Mouse (Mus musculus) heart, postnatal 36 days (tissue): ENCODE data around the gene Pcnp. TPM values are rescaled to one million over a fixed set of nuclear protein-coding genes. Genes with fewer than 3 reads are reported as not detected.
"Not testable (repeated sequence)": the region's sequence is repeated elsewhere in the genome, so short reads cannot be mapped to it uniquely, and the experiment has no call there.

Experiments used
- DNase-seq, 2 experiments: peaks; one replicate each; pipeline ENCODE4 v3.0.0; 2021 to 2022
- intact Hi-C: fragments of 180-260 bp; cut with DNase I; formaldehyde crosslinking; loops from one replicate; pipeline ENCODE4 v1.15.1; 2025
- total RNA-seq, 2 experiments: library from RNA; stranded (reverse); gene quantifications; 2 replicates each; pipeline ENCODE4 v1.2.3; 2021

Gene Pcnp
- total RNA-seq, result 10 to 100 TPM; 50.8 to 52.1 TPM

DNA sequence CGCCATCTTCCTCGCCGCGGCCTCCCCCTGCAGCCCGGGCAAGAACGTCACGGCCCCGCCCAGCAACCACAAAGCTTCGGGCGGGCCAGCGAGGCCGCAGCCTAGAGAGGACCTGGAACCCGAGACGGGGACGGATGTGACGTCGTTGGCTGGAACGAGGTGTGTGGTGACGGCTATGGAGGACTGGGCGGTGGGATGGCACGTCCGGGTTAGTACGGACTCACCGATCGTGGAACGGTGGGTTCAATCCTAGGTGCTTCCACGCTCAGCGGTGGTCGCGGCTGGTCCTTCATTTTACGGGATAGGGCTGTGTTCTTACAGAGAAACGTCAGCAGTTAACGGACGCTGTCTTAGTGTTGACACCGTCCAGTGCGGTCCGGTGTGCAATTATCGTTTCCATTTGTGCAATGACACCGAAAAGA, at the start of gene Pcnp:
TSS of gene Pcnp (minus strand) at position 79 of the 422 bp plus-strand sequence.
- intact Hi-C loops, result loop anchor here (2.0 to 5.0 kb wide), 3 partner anchors 45 to 103 kb away; no protein-coding TSS in a partner anchor

DNA sequence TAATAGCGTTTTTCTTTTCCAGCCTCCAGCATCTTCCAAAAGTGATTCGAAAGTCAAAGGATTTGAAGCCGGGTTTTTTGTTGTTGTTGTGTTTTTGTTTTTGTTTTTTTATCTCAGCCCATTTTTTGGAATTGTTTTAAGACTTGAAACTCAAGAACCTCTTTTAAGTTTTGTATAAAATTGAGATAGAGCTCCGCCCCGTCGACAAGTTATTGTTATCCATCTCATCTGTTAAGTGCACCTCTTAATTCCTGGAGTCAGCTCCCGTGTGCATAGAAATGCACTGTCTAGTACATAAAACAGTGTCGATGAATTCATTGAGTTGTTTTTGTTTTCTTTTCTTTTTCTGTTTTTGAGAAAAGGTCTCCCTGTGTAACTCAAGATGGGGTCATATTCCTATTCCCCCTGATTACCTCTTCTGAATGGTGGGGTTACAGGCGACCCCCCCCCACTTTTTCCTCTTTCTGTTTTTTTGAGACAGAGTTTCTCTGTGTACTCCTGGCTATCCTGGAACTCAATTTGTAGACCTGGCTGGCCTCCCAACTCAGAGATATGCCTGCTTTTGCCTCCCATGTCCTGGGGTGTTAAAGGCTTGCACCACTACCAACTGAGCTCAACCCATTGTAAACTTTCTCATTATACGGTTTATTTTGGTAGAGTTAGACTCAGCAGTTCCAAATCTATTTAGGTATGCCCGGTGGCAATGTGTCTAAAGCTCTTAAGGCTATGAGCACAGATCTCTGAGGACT, 46.8 kb upstream of the Pcnp start:
- intact Hi-C loops, result loop anchor here (5.0 to 10.0 kb wide), 3 partner anchors 41 to 639 kb away; partner anchors contain the start of gene Tfg
- DNase-seq, result peak in 1 of 2 experiments; percentile 15

More for the DNA sequence above, at the start of gene Pcnp:
- DNase-seq, result peak; percentile 98

DNA sequence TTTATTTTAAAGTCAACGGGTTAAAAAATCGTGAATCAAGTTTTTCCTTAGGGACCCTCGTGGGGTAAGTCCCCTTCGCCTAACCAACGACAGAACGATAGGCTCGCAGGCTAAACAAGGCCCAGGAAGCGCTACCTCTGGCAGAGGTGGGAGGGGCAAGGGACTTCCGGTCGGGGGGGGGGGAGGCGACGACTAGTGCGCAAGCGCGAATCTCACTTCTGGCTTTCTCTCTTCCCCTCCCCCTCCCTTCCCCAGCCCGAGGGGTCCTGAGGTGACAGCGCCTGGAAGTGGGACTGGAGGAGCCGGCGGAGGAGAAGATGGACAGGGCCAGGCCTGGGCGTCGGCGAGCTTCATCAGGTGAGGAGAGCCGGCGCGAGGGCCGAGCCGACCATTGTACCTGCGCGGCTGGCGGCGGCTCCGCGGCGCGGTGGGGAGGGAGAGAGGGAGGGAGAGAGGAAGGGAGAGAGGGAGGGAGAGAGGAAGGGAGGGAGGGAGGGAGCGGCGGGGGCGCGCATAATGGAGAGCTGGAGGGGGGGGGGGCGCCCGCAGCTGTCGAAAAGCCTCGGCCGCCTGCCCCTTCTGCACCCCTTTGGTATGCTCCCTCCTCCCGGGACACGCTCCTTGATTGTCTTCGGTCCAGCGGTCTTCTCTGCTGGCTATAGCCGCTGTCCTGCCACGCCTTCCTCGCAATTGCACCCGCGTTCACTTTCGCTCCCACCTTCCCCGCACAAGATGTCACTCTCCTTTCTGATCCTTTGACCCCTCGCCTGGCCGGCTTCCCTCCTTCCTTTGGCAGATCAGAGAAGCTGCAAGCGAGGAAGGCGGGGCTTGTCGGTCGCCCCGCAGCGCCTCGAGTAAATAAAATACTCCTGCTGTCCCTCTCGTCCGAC, 45.9 kb upstream of the Pcnp start:
- peak; percentile 80 to 86 for DNase-seq
- intact Hi-C loops, result loop anchor here (2.0 to 10.0 kb wide), 6 partner anchors 42 to 639 kb away; partner anchors contain the start of genes Rpl24 and Tfg

DNA sequence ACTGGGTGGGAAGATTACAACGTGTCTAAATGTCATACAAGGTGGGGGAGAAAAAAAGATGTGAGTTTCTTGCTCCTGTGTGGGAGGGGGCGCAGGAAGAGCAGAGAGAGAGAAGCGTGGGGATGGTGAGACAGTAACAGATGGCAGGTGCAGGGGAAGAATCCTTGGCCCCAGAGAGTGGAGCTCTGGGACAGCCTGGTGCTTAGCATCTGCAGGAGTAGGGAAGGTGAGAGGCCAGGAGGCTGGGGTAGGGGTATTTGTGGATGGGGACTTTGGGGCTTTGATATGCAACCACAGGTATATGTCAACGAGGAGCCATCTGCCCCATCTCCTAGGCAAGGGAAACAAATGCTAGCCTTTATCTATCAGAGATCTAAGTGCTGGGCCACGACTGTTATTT, 45.0 kb upstream of the Pcnp start:
- DNase-seq, result no peak
- intact Hi-C loops, result loop anchor here (2.0 to 10.0 kb wide), 4 partner anchors 44 to 640 kb away; partner anchors contain the start of genes Rpl24 and Tfg

DNA sequence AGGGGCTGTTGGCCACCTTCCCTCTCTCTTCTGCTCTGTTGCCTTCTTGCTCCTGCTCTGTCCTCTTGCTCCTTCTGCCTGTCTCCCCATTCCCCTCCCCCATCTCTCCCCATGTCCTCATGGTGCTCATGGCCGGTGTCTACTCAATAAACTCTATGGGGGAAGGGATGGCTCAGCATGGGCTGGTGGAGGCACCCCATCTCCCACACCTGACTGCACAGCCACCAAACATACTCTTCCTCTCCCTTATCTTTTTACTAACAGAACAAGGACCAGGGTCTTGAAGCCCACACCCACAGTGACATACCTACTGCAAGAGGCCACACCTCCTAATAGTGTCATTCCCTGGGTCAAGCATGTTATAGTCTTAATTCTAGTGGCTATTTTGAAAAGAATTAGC, 44.6 kb upstream of the Pcnp start:
- intact Hi-C loops, result loop anchor here (2.0 to 10.0 kb wide), 4 partner anchors 43 to 641 kb away; partner anchors contain the start of genes Rpl24 and Tfg
- no peak for DNase-seq

DNA sequence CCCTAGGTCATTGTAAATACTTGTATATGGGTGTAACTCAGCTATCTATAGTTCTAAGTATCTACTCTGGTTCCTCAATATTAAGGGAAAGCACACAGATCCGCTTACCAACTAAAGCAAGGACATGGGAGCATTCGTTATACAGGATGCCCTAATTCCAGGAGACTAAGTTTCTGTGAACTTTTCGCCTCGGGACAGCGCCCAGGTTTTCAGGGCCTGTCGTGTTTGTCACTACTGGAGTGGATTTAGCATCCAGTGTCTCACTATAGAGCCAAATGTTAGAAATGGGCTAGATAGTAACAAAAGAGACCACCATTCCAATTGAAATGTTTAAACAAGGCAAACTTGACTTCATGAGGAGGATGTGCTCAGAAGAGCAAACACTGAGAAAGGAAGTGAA, 43.6 kb upstream of the Pcnp start:
- DNase-seq, result not testable (repeated sequence)
- intact Hi-C loops, result loop anchor here (10.0 kb wide), 1 partner anchor 642 kb away; the partner anchor contains the start of gene Tfg

DNA sequence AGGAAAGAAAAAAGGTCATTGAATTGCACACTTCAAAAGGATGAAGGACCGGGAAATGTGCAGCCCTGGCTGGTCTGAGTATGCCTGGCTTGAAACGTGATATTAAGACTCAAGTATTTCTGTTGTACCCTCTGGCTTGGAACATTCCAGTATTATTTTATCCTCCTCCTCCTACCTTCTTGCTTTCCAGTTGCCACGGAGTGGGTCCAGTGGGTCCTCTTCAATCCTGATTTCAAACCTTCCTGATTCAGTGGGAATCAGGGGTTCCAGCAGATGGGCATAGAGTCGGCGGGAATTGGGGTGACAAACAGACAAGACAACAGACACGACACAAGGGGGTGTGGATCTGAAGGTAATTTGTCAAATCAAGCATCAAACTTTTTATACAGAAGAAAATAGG, 43.0 kb upstream of the Pcnp start:
- no peak for DNase-seq
- intact Hi-C loops, result loop anchor here (10.0 kb wide), 1 partner anchor 642 kb away; the partner anchor contains the start of gene Tfg

DNA sequence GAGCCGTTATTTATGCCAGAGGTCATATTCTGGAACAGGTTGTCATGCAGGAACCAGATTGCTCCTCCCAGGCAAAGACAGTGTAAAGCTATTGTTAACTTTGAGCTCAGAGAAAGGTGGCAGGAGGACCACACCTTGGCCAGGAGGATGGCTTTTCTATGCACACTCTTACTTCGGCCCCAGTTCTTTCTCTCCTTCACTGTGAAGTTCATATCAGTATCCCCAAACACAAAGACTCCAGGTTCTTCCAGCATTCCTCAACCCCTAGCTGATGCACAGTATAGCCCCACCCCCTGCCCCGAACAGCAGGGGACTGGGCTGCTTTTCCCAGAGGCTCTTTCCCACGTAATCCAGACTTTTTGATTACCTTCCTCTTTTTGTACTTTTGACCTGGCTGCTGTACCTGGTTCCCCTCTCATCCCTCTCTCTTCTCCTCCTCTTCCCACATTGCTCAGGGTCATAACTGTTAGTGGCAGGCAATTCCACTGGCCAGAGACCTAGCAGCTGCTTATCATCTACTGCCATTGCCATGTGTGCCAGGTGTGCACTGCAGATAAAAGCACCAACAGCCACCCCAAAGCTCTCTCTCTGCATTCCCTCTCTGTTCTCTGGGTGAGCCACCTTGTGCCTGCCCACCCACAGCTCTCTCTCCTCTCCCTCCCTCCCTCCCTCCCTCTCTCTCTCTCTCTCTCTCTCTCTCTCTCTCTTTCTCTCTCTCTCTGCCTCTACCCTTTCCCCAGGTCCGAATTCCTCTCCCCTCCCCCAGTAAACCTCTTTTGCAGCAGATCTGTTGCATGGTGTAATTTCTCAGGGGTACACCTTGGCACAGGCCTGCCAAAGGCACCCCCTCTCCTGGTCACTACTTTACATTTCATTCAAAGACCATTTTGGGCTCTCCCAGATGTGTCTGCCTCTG, 42.0 kb upstream of the Pcnp start:
- intact Hi-C loops, result loop anchor here (10.0 kb wide), 1 partner anchor 643 kb away; the partner anchor contains the start of gene Tfg
- DNase-seq, result no peak

DNA sequence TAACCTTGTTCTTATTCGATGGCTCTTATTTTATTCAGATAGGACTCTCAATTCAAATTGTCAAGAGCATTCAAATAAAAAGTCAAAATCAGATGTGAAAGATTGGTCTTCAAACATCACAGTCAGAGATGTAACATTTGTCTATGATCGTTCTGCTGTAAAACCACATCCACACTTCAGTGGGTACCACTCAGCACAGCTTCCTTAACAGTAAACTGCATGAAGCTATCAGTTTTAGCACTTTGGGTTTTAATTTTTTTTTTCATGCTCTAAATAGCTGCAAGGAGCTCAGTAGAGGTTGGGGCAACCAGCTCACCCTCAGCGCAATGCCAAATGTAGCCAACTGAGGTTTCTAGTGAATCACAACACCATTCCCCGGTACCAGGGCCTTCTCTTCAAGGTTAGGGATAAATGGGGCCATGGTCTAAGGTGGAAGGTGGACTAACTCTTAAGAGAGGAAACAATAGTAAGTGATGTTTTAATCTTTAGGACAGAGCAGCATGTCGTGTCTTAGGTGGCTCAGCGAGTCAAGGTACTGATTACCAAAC, 39.1 kb upstream of the Pcnp start:
- intact Hi-C loops, result no loop called here
- no peak for DNase-seq

DNA sequence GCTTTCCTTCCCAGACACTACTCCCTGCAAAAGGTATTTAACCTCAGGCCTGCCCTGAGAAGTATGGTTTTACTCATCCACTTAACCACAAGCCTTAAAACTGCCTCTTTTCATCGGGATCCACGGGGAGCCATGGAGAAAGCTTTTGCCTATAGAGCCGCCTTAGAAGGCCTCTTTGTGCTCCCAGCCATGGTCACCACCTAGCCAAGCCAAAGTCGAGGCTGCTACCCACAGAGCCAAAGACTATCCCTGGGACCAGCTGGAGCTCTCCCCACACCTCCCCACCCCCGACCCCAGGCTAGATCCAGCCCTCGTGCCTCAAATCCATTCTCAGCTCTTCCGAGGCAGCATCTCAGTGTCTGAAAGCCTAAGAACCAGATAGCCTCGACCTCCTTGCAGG, 36.6 kb upstream of the Pcnp start:
- intact Hi-C loops, result no loop called here
- no peak for DNase-seq

DNA sequence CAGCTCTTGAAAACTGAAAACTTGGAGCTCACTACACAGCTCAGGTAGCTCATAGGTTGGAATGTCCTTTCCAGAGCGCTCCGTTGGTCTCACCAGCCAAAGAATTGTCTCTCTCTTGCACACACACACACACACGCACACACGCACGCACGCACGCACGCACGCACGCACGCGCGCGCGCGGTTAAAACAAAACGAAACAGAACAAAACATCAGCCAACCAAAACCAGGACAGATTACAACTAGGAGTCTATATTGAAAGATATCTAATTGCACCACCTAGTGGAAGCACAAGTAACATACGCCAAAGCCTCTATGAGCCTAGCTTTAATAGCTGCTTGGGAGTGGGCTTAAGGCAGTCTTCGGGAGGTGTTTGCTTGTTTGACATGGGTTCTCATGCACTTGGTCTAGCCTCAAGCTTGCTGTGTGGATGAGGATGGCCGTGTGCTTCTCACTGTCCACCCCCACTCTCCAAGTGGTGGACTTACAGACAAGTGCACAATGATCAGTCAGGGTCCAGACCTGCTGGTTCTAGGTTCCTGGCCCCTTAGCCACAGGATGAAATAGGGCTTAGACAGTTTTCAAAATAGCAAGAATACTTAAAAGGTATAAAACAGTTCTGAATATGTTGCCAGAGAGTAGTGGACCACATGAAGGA, 34.9 kb upstream of the Pcnp start:
- intact Hi-C loops, result loop anchor here (1.0 to 5.0 kb wide), 2 partner anchors 68 to 113 kb away; no protein-coding TSS in a partner anchor
- peak; percentile 44 to 48 for DNase-seq

DNA sequence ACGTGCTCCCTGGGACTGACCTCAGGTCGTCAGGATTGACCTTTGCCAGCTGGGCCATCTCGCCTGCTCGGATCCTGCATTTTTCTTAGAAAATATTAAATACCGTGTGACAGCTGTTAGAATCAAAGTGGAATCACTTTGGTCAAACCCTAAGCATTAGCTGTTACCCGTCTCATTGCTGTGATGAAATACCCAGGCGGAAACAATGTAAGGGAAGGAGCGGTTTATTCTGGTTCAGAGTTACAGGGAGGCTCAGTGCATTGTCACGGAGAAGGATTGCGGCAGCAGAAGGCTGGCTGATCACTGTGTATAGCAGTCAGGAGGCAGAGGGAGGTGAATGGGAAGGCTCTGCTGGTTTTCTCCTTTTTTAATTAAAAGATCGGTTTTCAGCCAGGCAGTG, 33.4 kb upstream of the Pcnp start:
- intact Hi-C loops, result loop anchor here (2.0 to 5.0 kb wide), 2 partner anchors 69 to 98 kb away; no protein-coding TSS in a partner anchor
- no peak for DNase-seq

DNA sequence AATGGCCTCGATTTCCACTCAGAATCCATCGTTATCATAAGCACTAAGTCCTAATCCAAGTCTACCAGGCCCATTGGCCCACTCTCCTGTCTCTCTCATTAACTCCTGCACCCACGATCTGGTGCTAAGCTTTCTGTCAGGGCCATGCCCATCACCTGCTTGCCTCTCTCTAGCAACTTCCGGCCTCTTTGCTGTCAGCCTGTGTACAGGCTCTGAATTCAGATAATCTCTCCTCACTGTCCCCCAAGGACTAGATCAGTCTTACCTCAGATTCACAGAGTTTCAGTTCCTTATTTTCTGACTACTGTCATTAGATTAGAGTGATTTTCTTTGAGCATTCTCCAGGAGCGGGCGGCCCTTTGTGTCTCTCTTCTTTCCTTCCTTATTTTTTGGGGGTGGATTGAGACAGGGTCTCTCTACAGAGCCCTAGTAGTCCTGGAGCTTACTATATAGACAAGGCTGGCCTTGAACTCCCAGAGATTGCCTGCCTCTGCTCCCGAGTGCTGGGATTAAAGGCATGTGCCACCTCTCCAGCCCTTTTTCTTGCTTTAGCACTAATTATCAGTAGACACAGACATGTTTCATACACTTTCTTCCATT, 32.6 kb upstream of the Pcnp start:
- intact Hi-C loops, result loop anchor here (2.0 to 5.0 kb wide), 2 partner anchors 70 to 97 kb away; no protein-coding TSS in a partner anchor
- no peak for DNase-seq

DNA sequence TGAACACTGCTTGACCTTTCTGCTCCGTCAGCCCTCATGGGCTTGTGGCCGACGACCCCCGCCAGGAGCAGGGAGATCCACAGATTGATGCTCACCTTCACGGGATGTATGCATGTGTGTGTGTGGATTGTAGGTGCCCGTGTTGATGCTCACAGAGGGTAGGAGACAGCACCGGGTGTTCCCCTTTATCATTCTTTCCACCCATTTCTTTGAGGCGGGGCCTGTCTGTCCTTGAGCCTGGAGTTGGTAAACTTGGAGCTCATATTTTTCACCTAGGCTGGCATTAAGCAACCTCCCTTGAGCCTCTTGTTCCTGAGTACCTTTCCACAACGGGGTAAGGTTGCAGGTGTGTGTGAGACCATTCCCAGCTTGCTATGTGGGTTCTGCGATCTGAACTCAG, 28.6 kb upstream of the Pcnp start:
- DNase-seq, result no peak
- intact Hi-C loops, result no loop called here

DNA sequence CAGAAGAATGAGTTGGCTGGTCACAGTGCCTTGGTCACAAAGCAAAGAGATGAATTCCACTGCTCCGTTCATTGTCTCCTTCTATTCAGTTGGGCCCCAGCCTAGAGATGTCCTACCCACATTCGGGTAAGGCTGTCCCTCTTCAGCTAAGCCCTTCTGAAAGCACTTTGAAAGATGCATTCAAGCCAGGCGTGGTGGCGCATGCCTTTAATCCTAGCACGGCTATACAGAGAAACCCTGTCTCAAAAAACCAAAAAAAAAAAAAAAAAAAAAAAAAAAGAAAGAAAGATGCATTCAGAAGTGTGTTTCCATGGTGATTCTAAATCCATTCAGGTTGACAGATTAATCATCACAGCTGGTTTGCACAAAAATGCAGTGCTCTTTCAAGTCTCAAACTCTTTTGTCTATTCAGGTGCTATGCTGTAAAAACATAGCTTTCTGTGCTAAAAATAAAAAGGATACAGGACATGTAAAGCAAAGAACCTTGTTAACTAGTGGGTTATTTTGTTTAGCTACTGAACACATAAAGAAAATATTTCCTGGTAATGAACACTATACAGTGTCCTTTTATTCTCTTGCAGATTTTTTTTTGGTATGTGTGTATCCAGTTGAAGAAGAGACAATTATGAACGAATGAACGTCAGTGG, 27.5 kb upstream of the Pcnp start:
- intact Hi-C loops, result no loop called here
- DNase-seq, result no peak

DNA sequence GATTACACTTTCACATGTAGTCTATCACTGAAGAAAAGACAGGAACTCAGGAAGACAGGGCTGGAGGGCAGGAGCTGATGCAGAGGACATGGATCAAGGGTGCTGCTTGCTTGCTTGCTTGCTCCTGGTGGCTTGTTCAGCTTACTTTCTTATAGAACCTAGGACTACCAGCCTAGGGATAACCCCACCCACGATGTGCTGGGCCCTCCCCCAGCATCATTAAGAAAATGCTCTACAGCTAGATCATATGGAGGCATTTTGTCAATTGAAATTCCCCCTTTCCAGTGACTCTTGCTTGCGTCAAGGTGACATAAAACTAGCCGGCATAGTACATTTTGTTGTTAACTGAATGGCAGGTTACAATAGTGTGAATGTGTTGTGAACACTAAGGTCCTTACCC, 26.4 kb upstream of the Pcnp start:
- intact Hi-C loops, result no loop called here
- no peak for DNase-seq

DNA sequence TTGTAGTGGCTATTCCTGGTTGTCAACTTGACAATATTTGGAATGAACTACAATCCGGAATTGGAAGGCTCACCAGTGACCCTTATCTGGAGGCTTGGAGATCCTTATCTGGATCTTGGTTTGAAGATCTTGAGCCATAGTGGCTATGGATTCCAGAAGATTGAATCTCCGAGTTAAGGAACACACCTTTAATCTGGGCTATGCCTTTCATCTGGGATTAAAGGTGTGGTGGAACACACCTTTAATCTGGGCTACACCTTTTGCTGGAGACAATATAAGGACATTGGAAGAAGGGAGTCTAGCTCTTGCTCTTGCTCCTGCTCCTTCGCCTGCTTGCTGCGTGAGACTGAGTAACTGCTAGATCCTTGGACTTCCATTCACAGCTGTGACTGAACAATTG, 18.5 kb upstream of the Pcnp start, which contains the start of gene Senp7:
TSS of gene Senp7 (plus strand) at position 301 of the 400 bp plus-strand sequence.
- DNase-seq, intact Hi-C loops: not testable (repeated sequence)

DNA sequence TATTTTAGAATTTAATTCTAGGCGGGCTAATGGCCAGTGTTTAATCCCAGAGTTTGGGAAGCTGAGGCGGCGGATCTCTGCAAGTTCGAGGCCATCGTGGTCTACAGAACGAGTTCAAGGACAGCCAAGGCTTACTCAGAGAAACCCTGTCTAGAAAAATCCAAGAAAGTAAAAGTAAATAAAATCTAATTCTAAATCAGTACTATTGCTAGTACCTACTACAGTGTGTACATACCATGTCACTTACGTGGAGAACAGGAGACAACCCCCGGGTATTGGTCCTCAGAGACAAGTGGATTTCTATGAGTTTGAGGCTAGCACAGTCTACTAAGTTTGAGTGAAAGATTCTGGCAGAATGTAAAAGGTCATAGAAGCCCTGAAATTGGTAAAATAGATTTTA, 8.6 kb upstream of the Pcnp start:
- intact Hi-C loops, result no loop called here
- no peak for DNase-seq
